Mouse (Mus musculus): ENCODE measurements around the gene Mta3. TPM values are rescaled to one million over a fixed set of nuclear protein-coding genes. Genes with fewer than 3 reads are reported as not detected.

Mta3 gene
- total and polyA plus RNA-seq, 3 experiments: 31.1 to 67.6 (median 39.2) TPM

DNA sequence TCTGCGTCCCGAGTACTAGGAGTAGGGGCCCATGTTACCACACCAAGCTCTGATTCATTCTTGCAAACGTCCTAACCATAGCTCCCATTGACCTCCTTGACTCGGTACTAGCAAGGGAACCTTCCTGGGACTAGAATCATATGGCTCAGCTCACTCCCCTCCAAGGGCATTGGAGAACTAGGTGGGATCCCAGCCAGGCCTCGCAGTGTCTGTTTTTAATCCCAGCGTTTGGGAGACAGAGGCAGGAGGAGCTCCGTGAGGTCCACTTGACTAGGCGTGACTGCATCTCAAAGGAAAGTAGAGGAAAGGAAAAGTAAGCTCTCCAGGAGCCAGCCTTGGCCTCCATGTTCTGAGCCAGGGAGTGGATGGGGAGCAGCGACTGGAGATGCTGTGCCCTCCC, 5.8 kb upstream of the Mta3 start:
- no peaks in the 10 kb centered on the region for H3K27me3 ChIP-seq (replicated peaks)
- no peaks in the 10 kb centered on the region for H3K9me3 ChIP-seq (replicated peaks; ENCODE audit: low read length)
- TF ChIP-seq ZNF384 (IDR thresholded peaks at IDR 0.05; ENCODE audit: low read depth, low read length) (no peak), RCOR1 (conservative IDR thresholded peaks at IDR 0.05; ENCODE audit: low read depth, low read length) (no peak), USF2 (conservative IDR thresholded peaks at IDR 0.05; ENCODE audit: low read depth, low read length) (no peak), HCFC1 (IDR thresholded peaks at IDR 0.05; ENCODE audit: low read depth, low read length) (no peak), GABPA (IDR thresholded peaks at IDR 0.05; ENCODE audit: insufficient replicate concordance, low read depth, low read length) (no peak)
- H3K79me2 ChIP-seq (replicated peaks; ENCODE audit: control insufficient read depth, extremely low read depth, insufficient read depth, poor library complexity, severe bottlenecking): no peaks in the 10 kb centered on the region
- dilution Hi-C loops (cut with MboI; ENCODE audit: extremely low pct_ligation_motif_present, extremely low pct_unique_long_range_greater_than_20kb, low sequenced_read_pairs) (no loop called here), in situ Hi-C loops (cut with MboI; ENCODE audit: low pct_ligation_motif_present, low pct_unique_long_range_greater_than_20kb, low sequenced_read_pairs) (no loop called here)
- peaks cover 0 to 24% of the 10 kb centered on the region in 2 experiments; a peak in 2 of 4 replicates for H3K4me1 ChIP-seq (ENCODE audit: control insufficient read depth in 1 of 2, insufficient read depth in 2 of 2)
- H3K9ac ChIP-seq (ENCODE audit: insufficient read depth, low read depth): no peak overlapping the region
- no peak overlapping the region for H3K27ac ChIP-seq (ENCODE audit: insufficient read depth, low read depth)
- H3K36me3 ChIP-seq (replicated peaks in 1 of 2; ENCODE audit: control insufficient read depth in 1 of 2, insufficient read depth in 1 of 2, low read length in 1 of 2): peaks cover 0 to 2% of the 10 kb centered on the region in 2 experiments
- H3K4me2 ChIP-seq (ENCODE audit: insufficient read depth, low read depth, poor library complexity, severe bottlenecking): no peak overlapping the region
- DNase-seq (ENCODE audit: extremely low read depth): no peak
- no peak overlapping the region for H3K4me3 ChIP-seq (replicated peaks in 1 of 3; ENCODE audit: low read depth in 2 of 3, low read length in 2 of 3, poor library complexity in 1 of 3)

DNA sequence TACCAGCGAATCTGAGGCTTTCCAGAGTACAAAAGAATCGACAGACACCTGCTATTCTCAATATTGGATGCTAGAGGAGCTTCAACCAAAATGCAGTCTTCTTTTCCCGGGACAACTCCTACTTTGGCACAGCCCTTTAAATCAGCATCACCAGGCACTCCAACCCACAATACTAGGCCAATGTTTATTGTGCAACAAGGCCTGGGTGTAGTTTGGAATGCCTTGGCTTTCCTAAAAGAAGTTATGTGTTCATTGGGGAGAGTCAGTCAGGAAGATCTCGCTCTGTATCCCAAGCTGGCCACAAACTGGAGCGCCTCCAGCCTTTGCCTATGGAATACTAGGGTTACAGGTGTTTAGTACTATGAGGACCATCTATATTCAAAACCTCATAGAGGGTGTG, 1.5 kb upstream of the Mta3 start:
- DNase-seq (ENCODE audit: extremely low read depth): no peak
- TF ChIP-seq BHLHE40 (IDR thresholded peaks at IDR 0.05; ENCODE audit: low read depth, low read length) (no peak), ZKSCAN1 (IDR thresholded peaks at IDR 0.05; ENCODE audit: borderline replicate concordance, low read depth, low read length) (no peak), IRF4 (IDR thresholded peaks at IDR 0.05; ENCODE audit: low read depth, low read length) (no peak), POLR2A (IDR thresholded peaks at IDR 0.05; ENCODE audit: low read depth, low read length) (no peak)
- Histone ChIP-seq H3K9me3 (replicated peaks; ENCODE audit: low read length) (no peaks in the 10 kb centered on the region), H3K79me2 (replicated peaks; ENCODE audit: control insufficient read depth, extremely low read depth, insufficient read depth, poor library complexity, severe bottlenecking) (peaks cover 12% of the 10 kb centered on the region), H3K9ac (ENCODE audit: insufficient read depth, low read depth) (no peak overlapping the region), H3K4me2 (ENCODE audit: insufficient read depth, low read depth, poor library complexity, severe bottlenecking) (no peak overlapping the region), H3K4me3 (replicated peaks in 1 of 3; ENCODE audit: low read depth in 2 of 3, low read length in 2 of 3, poor library complexity in 1 of 3) (no peak overlapping the region), H3K27ac (ENCODE audit: insufficient read depth, low read depth) (no peak overlapping the region), H3K27me3 (replicated peaks) (no peaks in the 10 kb centered on the region), H3K36me3 (replicated peaks in 1 of 2; ENCODE audit: control insufficient read depth in 1 of 2, insufficient read depth in 1 of 2, low read length in 1 of 2) (peaks cover 0 to 7% of the 10 kb centered on the region in 2 experiments), H3K4me1 (ENCODE audit: control insufficient read depth in 1 of 2, insufficient read depth in 2 of 2) (peaks cover 6 to 26% of the 10 kb centered on the region in 2 experiments)
- dilution Hi-C loops (cut with MboI; ENCODE audit: extremely low pct_ligation_motif_present, extremely low pct_unique_long_range_greater_than_20kb, low sequenced_read_pairs): no loop called here
- in situ Hi-C loops (cut with MboI; ENCODE audit: low pct_ligation_motif_present, low pct_unique_long_range_greater_than_20kb, low sequenced_read_pairs): no loop called here

DNA sequence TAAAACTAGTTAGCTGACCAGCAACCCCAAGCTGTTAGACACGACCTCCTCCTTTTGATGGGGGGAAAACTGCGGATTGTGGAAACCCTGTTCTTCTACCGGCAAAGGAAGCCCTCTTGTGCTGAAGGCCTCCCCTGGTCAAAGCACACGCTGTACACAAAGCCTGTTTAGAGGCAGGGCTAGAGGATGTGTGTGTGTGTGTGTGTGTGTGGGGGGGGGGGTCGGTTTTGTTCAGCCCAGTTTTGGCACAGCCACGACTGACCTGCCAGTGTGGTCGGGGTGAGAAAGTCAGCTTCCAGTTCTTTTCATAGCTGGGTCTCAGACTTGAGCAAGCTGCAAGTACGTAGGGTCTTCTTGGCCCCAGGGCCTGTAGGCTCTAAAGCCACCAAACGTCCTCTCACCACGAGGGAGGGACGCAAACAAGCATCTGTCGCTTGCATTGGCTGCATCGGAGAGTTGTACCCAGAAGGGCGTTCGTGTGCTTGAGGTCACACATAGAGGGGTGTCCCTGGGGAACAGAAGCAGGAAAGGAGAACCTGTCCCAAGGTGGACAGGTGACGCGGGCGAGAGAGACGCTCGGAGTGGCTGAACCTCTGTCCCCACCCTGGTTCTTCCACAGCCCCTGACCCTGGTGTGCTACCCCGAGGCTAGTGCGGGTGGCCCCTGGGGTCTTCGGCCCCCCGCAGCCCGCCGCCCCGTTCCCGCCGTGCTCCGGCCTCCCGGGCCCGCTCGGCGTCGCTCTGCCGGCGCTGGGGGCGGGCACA, 429 bp upstream of the Mta3 start:
- peak overlapping the region; percentile 61 to 97 (median 83) for H3K4me3 ChIP-seq (replicated peaks in 1 of 3; ENCODE audit: low read depth in 2 of 3, low read length in 2 of 3, poor library complexity in 1 of 3)
- dilution Hi-C loops (cut with MboI; ENCODE audit: extremely low pct_ligation_motif_present, extremely low pct_unique_long_range_greater_than_20kb, low sequenced_read_pairs): no loop called here
- peaks cover 12% of the 10 kb centered on the region for H3K79me2 ChIP-seq (replicated peaks; ENCODE audit: control insufficient read depth, extremely low read depth, insufficient read depth, poor library complexity, severe bottlenecking)
- H3K27ac ChIP-seq (ENCODE audit: insufficient read depth, low read depth): no peak overlapping the region
- H3K4me1 ChIP-seq (ENCODE audit: control insufficient read depth in 1 of 2, insufficient read depth in 2 of 2): peaks cover 6 to 27% of the 10 kb centered on the region in 2 experiments
- H3K27me3 ChIP-seq (replicated peaks): no peaks in the 10 kb centered on the region
- H3K36me3 ChIP-seq (replicated peaks in 1 of 2; ENCODE audit: control insufficient read depth in 1 of 2, insufficient read depth in 1 of 2, low read length in 1 of 2): peaks cover 1 to 15% of the 10 kb centered on the region in 2 experiments
- TF ChIP-seq PAX5 (IDR thresholded peaks at IDR 0.05; ENCODE audit: low read length) (no peak), TCF12 (IDR thresholded peaks at IDR 0.05; ENCODE audit: low read depth, low read length) (no peak), CTCF (conservative IDR thresholded peaks at IDR 0.05 in 1 of 2, IDR thresholded peaks at IDR 0.05 in 1 of 2; ENCODE audit: low read depth in 2 of 2, low read length in 2 of 2) (no peak), IRF4 (IDR thresholded peaks at IDR 0.05; ENCODE audit: low read depth, low read length) (peak; percentile 28), KAT2A (IDR thresholded peaks at IDR 0.05; ENCODE audit: insufficient replicate concordance, low read length) (0 out of 2 replicates have a peak, but pooled peaks have one; percentile 28), TBP (conservative IDR thresholded peaks at IDR 0.05; ENCODE audit: low read depth, low read length) (0 out of 2 replicates have a peak, but pooled peaks have one; percentile 27), CHD1 (IDR thresholded peaks at IDR 0.05; ENCODE audit: low read depth, low read length) (no peak), POLR2A (IDR thresholded peaks at IDR 0.05; ENCODE audit: low read depth, low read length) (peak; percentile 59; the same call in 1 of the 2 replicates), MXI1 (IDR thresholded peaks at IDR 0.05; ENCODE audit: low read depth, low read length) (peak; percentile 22; the same call in 1 of the 2 replicates), BHLHE40 (IDR thresholded peaks at IDR 0.05; ENCODE audit: low read depth, low read length) (peak; percentile 41; the same call in 1 of the 2 replicates), MAX (IDR thresholded peaks at IDR 0.05; ENCODE audit: low read length) (peak; percentile 37; the same call in 1 of the 2 replicates), MAZ (IDR thresholded peaks at IDR 0.05; ENCODE audit: low read depth, low read length) (no peak), E2F4 (IDR thresholded peaks at IDR 0.05; ENCODE audit: insufficient replicate concordance, low read depth, low read length) (no peak), ELF1 (IDR thresholded peaks at IDR 0.05; ENCODE audit: low read depth, low read length) (0 out of 2 replicates have a peak, but pooled peaks have one; percentile 8), SIN3A (IDR thresholded peaks at IDR 0.05; ENCODE audit: low read length) (no peak)
- H3K9me3 ChIP-seq (replicated peaks; ENCODE audit: low read length): no peaks in the 10 kb centered on the region
- H3K9ac ChIP-seq (ENCODE audit: insufficient read depth, low read depth): peak overlapping the region; percentile 90
- H3K4me2 ChIP-seq (ENCODE audit: insufficient read depth, low read depth, poor library complexity, severe bottlenecking): peak overlapping the region; percentile 51
- in situ Hi-C loops (cut with MboI; ENCODE audit: low pct_ligation_motif_present, low pct_unique_long_range_greater_than_20kb, low sequenced_read_pairs): no loop called here
- peak; percentile 88 for DNase-seq (ENCODE audit: extremely low read depth)
